Mouse (Mus musculus): ENCODE data around the gene Fgfr2.

The Fgfr2 gene

DNA sequence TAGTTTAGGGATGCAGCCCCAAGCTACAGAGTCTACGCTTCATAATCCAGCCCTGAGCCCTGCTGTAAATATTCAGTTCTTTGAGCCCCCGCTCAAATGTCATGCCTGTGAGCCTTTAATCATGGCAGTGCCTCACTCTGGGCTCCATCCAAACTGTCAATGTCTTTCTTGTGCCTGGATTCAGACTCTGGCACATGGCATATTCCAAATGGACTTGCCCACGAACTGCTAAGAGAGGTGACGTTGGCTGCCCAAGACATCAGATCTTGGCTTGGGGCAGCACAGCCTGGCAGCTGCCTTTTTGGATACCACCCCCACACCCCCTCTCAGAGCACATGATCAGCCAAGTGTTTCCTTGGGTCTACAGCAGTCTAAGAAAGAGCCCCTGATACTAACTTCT, 2902.5 kb downstream of the Fgfr2 start:
- DNase-seq (ENCODE audit: low read depth, low spot score): no peak

DNA sequence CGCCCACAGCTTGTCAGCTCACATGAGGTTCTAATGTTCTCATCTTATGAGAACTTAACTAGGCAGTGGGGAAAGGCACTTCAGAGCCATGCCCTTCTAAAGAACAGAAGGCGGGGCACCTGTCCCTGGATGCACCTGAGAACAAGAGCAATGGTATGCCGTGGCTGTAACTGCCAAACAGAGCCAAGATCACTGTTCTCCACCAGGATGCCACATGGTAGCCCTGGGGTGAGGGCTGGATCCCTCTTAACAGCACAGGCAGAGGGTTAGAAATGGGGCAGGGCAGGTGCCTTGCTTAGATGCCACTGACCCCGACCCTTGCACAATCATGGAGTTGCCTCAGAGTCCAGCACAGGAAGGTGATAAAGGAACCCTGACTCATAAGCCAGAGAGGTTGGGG, 2903.3 kb downstream of the Fgfr2 start:
- DNase-seq (ENCODE audit: low read depth, low spot score): no peak

DNA sequence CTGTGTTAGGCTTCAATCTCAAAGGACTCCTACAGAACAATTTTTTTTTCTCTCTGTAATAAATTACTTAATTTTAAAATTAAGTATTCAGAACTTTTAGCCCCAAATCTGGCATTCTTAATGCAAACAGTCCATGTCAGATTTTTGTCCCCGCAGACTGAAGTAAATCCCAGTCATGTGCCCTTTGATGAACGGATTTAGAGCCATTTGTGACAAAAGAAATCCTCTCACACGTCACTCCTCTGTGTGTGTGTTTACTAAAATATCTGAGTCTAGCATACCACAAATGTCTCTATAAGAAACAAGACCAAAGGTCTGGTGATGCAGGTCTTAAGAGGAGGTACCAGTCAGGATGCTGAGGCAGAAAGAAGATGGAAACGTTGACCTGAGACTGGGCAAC, 2906.9 kb downstream of the Fgfr2 start:
- DNase-seq (ENCODE audit: low read depth, low spot score): no peak

DNA sequence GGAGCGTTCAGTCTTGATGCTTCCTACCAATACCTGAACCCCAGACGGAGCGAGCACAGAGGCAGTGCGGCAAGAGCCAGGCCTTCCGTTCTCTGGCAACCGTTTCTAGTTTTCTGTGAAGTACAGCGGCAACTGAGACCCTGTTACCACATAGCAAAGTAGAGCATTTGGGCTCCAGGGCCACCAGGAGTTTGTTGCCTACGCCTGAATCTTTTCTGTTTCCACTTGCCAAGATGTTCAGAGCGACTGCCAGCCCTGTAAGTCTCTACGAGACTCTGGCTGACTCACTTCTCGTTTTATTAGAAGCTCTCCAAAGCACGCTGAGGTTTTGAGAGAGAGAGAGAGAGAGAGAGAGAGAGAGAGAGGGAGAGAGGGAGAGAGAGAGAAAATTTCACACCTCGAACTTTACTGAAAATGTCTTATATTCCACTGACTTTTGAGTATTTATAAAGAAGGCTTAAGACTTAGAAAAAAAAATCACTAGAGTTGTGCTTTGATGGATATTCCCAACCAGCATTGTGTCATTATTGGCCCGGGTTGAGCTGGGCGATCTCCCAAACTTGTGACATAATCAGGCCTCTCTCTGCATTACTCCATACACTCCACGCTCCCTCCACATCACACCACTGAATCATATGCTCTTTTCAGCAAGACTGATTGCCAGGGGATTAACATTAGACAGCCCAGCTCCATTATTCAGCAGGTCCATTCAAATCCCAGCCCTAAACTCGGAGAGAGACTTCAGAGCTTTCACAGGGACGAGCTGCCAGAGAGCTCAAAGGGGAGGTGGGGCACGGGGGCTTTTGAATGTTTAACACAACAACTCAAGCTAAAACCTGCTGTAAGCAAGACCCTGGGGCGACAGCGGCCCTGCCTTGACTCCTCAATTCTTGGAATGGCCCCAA, 2907.6 kb downstream of the Fgfr2 start:
- peak; percentile 86 for DNase-seq (ENCODE audit: low read depth, low spot score)

DNA sequence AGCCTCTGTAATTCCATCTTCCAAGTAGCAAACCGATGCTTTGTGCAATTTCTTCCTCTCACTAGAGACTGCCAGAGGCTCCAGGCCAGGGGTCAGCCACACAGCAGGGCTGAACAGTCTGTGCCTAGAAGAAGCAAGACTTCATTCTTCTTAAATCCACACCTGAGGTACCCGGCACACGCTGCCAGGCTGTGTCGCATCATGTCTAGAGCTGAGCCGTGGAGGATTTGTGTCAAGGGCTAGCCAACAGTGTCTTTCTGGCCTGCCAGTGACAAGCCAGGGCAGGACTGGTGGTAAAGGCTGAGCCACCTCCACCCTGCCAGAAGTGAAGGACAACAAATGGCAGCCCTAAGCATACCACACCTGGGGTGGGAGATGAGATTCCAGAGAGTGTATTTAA, 2910.0 kb downstream of the Fgfr2 start:
- no peak for DNase-seq (ENCODE audit: low read depth, low spot score)

DNA sequence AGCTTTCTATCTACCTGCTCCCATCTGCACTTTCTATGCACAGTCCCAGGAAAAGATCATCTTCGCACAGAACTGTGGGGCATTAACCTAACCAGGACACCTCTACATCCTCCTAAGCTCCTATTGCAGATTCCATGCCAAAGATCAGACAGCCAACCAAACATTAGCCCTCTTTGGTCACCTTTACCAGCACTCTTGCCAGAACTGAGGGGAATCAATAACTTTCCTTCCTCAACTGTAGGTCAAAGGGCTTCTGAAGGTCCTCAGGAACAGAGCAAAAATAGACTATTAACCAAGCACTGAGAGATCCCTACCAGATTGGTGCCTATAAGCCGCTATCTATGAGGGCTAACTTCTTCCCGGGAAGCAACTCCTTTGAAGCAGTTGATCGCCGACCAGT, 2911.7 kb downstream of the Fgfr2 start:
- DNase-seq (ENCODE audit: low read depth, low spot score): no peak

DNA sequence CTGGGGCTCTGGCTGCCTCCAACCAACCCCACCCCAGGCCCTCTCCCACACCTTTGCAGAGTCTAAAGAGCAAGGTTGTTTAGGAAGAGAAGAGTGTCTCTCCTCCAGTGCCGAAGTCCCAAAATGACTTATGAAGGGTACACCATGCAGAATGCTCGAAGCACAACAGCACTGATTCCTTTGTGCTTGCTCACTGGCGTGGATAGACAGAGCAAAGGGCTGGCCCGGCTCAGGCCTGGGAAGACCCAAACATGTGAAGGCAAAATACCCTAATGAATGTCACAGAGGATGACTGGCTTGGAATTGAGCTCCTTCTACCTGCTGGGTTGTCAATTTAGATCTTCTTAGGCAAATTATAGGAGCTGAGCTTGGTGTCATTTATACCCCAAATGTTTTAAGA, 2914.5 kb downstream of the Fgfr2 start:
- DNase-seq (ENCODE audit: low read depth, low spot score): no peak

DNA sequence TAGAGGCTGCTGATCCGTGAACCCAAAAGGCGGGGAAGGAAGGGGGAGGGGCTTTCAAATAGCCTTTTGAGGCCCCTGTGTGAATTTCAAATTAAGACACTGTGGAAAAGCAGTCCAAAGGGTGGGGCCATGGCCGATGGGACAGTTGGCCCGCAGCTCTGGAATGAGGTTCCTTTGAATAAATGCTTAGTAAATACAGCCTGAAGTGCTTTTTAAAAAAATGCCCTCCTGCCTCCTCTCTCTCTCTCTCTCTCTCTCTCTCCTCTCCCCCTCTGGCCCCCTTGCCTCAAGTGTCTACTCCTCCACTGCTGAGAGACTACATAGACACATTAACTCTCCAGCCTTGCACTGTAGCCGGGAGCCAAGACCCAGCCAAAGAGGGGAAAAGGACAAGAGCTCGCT, 2917.0 kb downstream of the Fgfr2 start:
- DNase-seq (ENCODE audit: low read depth, low spot score): no peak

DNA sequence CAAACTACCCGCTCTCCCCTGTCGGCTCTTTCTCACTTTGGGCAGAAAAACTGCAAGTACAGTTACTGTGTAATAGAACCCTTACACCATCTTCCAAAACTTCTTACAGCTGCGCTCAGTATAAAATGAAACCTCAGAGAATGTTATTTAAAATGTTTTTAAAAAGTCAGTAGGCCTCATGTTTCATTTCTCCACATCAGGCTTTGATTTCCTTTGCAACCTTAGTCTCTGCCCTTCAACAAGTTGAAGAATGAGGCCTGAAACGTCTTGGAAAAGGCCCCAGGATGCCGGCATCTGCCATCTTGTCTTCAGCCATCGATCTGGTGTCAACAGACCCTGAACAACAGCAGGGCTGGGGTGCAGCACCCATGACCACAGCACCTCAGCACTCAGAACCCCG, 2918.0 kb downstream of the Fgfr2 start:
- no peak for DNase-seq (ENCODE audit: low read depth, low spot score)

DNA sequence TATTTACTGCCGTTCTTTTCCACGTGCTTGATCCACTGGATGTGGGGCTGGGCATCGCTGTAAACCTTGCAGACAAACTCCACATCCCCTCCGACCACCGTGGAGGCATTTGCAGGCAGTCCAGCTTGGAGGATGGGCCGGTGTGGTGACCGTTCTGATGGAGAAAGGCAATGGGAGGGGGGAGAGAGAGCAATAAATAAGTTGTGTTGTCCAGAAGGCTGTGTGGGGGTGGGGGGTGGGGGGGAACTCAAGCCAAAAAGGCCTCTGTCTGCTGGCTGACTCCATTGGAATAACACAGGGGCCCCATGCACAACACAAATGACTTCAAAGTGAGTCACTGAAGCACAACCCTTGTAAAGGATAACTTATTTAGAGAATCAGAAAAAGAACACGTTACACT, 2922.1 kb downstream of the Fgfr2 start:
- DNase-seq (ENCODE audit: low read depth, low spot score): peak; percentile 37

DNA sequence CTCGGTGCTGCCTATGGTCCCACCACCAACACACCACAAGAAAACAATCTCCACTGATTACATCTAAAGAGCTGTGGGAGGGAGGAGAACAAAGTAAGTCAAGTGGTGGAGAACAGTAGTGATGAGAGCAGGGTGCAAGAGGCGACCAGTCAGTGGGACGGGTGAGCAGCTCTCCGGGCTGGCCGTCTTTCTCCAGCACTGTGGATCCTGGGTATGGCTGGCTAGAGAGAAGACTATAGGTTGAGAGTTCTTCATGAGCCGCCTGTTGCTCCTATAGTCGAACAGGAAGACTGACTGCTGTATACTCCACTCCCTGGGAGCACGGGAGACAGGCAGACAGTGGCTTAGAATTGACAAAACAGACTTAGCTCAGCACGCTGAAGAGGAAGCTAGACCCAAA, 2923.2 kb downstream of the Fgfr2 start:
- no peak for DNase-seq (ENCODE audit: low read depth, low spot score)

DNA sequence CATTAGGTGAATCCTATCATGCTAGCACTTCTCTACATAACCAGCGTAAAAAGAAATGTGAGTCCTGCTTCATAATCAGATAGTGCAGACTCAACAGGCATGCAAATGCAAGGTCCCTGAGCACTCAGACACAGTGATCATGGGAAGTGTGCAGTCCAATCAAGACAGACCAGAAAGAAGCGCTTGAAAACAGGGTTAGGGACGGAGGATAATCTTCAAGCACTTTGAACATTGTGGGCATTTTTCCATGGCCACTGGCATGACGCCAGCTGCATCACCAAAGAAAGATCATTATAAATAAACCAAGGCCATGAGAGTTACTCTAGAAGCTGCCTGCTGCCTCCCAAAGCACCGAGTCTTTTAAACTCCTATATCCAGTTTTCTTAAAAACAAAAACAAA, 2923.8 kb downstream of the Fgfr2 start:
- DNase-seq (ENCODE audit: low read depth, low spot score): no peak

DNA sequence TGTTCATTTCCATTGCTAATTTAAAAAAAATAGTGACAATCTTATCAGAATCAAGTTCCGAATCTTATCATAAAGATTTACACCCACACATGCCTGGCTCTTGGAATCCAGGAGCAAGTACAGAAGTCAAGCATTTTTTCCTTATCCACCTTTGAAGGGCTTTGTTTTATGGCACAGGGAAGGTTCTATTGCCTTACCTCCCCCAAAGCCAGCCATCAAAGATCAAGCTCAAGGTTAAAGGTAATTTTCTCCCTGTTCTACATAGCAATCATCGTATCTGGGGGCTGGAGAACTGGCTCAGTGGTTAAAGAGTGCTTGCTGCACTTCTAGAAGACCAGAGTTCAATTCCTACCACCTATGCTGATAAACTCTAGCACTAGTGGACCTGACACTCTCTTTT, 2928.1 kb downstream of the Fgfr2 start:
- no peak for DNase-seq (ENCODE audit: low read depth, low spot score)

DNA sequence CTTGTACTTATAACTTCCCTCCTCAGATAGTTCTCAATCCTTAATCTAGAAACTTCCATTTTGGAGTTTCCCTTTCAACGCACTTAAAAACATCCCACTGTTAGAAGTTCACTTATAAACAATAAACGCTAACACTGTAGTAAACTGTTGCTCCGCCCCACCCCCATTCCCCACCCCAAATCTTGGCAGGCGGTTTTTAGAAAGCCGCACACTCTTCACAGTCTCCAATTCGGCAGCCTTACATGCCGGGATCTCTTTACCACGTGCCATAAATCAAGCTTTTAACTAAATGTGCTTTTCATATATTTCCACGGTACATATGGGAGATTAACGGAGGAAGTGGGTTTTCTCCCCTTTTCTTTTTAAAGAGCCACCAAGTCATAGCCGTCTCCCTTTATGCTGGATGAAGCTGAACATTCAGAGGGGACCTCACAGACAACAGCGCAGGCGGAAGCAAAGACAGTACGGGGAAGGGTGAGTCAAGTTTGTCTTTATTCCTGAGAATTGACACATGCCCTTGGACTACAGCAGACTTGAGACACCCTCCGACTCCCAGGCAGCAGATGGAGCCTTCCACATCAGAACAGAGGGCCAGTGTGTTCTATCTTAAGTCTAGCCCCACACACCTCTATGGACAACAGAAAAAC, 2932.7 kb downstream of the Fgfr2 start:
- DNase-seq (ENCODE audit: low read depth, low spot score): no peak

DNA sequence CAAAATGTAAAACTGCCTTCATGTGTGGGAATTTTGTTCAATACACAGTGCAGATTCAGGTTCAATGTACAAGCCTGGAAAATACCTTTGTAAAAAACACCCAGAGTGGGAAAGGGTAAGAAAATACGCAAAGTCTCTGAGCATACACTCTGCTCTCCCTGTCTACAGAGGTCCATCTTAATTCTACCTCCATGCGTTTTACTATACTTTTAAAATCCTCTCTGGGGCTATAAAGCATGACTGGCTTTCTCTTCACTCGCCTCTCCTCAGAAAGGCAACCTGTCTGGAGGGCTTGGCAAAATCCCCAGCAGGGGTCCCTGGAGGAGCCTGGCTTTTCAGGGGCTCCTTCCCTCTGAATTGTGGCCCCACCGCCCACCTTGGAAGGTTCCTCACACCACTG, 2933.2 kb downstream of the Fgfr2 start:
- DNase-seq (ENCODE audit: low read depth, low spot score): no peak

DNA sequence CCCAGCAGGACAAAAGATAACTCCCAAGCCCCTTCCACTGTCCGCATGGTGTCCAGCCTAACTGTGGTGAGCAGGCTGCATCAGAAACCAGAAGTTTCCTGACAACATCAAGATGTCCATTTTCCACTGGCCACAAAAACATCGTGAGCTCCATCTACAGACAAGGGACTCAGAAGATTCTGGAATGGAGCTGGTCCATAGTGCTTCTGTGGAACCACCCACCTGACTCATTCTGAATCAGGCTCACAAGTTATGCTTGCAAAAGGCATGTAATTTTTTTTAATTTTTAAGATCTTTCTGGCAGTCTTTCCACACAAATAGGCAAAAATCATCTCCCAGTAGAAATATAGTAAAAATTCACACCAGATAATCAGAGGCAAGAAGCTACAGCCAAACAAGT, 2935.0 kb downstream of the Fgfr2 start:
- peak; percentile 68 for DNase-seq (ENCODE audit: low read depth, low spot score)

DNA sequence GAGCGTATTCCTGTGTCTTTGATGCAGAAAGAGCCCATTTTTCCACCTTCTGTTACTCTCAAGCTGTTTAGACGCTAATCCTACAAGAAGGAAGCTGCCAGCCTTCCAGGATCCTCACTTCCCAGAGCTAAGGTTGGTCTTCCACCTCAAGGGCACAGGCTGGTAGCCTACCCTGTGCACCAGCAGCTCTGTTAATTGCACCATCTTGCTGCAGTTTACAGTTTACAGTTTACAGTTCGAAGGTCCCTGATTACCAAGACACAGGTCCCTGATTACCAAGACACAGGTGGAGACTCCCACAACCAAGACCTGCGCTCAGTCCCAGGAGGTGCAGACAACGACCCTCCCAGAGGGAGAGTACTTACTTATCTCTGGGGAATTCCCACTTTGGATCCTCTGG, 2938.3 kb downstream of the Fgfr2 start:
- DNase-seq (ENCODE audit: low read depth, low spot score): no peak

DNA sequence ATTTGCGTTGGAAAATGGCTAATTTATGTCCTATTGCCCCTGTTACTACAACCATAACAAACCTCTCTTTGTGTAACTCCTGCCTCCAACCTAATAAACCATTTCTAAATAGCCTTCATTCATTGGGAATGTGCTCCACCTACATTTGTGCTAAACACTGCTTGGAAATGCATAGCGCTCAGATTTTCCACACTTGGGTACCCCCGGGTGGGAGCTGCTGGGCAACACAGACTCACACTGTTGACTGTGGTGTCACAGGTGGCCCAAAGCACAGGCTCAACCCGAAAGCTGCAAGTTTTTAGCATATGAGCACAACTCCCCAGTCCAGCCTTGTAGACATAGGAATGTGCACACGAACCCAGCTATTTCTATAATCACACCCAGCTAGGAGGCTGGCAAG, 2939.2 kb downstream of the Fgfr2 start:
- no peak for DNase-seq (ENCODE audit: low read depth, low spot score)

DNA sequence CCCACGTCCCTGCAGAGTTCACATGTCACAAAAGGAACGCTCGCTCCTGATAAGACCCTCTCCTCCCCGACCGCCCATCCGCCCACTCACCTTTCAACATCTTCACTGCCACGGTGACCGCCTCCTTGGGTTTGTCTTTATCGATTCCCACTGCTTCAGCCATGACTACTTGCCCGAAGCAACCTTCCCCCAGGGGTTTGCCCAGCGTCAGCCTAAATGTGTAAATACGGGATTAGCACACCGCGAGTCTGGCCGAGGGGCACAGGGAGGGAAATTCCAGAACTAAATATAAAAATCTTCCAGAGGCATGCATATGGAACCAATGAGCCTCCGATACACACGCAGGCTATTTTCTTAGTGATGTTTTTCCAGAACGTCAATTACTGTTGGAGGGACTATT, 2940.6 kb downstream of the Fgfr2 start:
- no peak for DNase-seq (ENCODE audit: low read depth, low spot score)

DNA sequence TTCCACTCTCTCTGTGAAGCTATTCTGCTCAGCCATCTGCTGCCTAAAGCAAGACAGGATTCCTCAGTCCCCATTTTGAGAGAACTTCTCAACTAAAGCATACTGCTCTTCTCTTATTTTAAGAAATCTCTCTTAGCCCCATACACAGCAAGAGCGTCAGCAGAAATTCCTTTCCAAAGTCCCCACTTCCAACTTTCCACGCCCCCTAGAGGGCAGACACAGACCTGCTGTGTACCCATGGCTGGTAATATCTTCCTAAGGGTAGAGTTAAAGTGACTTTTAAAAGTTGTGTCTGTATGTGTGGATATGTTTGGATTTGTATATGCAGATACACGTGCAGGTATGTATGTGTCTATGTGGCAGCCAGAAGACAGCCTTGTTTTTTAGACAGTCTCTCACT, 2944.2 kb downstream of the Fgfr2 start:
- DNase-seq (ENCODE audit: low read depth, low spot score): no peak

DNA sequence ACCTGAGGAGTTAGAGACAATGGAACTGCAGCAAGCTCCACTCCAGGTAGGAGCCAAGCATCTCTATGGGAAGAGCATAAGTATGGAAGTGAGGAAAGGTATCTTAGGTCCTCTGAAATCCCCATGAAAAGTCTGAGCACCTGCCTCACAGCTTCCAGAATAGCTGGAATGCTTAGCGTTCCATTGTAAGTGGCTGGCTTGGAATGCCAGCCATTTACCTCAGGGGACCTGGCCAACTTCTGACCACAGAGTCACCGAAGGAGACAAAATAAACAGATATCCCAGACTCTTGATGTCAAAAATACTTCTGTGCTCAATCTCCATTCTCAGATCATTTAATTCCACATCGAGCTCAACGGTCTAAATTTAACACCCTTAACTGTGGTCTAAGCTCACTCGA, 2946.1 kb downstream of the Fgfr2 start:
- no peak for DNase-seq (ENCODE audit: low read depth, low spot score)

DNA sequence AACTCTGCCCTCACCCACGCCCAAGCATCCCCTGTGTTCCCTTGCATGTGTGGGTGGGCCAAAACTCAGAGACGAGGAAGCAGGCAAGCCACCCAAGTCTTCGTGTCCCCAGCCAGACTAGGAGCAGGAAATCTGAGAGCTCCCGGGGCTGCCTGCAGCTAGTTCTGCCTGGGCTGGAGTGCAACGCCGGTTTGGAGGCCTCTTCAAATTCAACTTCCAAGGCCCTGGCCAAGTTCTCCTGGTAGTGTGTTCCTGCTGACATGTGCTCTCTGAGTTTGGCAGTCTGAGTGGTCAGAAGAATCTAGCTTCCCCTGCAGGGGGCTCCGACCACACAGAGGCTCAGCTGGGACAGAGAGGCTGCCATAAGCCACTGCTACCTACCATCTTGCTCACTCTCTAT, 2948.6 kb downstream of the Fgfr2 start:
- DNase-seq (ENCODE audit: low read depth, low spot score): no peak

DNA sequence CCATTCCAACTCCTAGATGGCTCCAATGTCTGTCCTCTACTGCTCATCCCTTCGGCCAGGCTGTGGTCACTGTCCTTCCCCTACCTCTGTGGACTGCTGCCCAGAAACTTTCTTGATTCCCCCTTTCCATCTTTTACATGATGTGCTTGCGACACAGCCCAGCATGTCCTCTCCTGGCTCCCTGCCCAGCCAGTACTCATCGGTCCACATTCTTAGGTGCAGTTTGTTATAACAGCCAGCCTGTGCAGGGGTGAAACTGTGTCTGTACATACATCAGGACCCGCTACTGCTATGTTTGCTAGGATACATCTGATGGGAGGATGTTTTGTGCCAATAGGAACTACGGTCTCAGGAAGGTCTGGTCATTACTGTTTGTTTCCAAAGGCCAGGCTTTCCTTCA, 2949.2 kb downstream of the Fgfr2 start:
- peak; percentile 60 for DNase-seq (ENCODE audit: low read depth, low spot score)
